Comparison of ENCODE assay signal across 7 mouse cellular contexts in genomic region chr2:27079152-27079584, GRCm38 (mm10). TPM values are rescaled to one million over a fixed set of nuclear protein-coding genes. Genes with fewer than 3 reads are reported as not detected.
DNase-seq lines count a peak whose midpoint lies in the region; ATAC-seq and TF ChIP-seq lines count a peak whose summit lies in the region.

TSS of gene Adamtsl2 (plus strand) at chr2:27079379.

- peak within 1 kb of the TSS; percentile 34 for H3K4me2 ChIP-seq in hindbrain, postnatal 0 days (ENCODE audit: low read depth, low read length)

- intact Hi-C loops in left cerebral cortex, postnatal 10 days (cut with DNase I) = no loop called here

- no peaks in the 10 kb centered on the region for H3K27me3 ChIP-seq in hindbrain, postnatal 0 days (ENCODE audit: insufficient read depth, low read length)
- H3K27me3 ChIP-seq in midbrain, embryonic 10.5 days (ENCODE audit: low read depth, poor library complexity, severe bottlenecking) = peaks cover 20% of the 10 kb centered on the region

- no peak within 1 kb of the TSS for H3K4me3 ChIP-seq in hindbrain, postnatal 0 days (ENCODE audit: low read length)
- H3K4me3 ChIP-seq in midbrain, embryonic 10.5 days = peak within 1 kb of the TSS; percentile 19

- ATAC-seq in hindbrain, postnatal 0 days = peak; percentile 83

- WGBS in hindbrain, postnatal 0 days = 7% methylated on average over 10 of the region's 10 CpGs
- 4% methylated on average over 10 of the region's 10 CpGs for WGBS in midbrain, embryonic 10.5 days

- no peaks in the 10 kb centered on the region for H3K9me3 ChIP-seq in hindbrain, postnatal 0 days (ENCODE audit: low read length)
- H3K9me3 ChIP-seq in midbrain, embryonic 10.5 days (replicated peaks) = no peaks in the 10 kb centered on the region

- 0 out of 2 replicates have a peak within 1 kb of the TSS, but pooled peaks have one; percentile 3 for H3K9ac ChIP-seq in hindbrain, postnatal 0 days (replicated peaks; ENCODE audit: low read length)

- peak; percentile 13; the same call in 1 of the 2 replicates for TF ChIP-seq CTCF in hindbrain, postnatal 0 days (IDR thresholded peaks at IDR 0.05; ENCODE audit: low read depth)

- no peaks in the 10 kb centered on the region for H3K36me3 ChIP-seq in hindbrain, postnatal 0 days (ENCODE audit: insufficient read depth, low read length)
- no peaks in the 10 kb centered on the region for H3K36me3 ChIP-seq in midbrain, embryonic 10.5 days

- H3K27ac ChIP-seq in hindbrain, postnatal 0 days = peak within 1 kb of the TSS; percentile 60; the same call in 1 of the 2 replicates
- H3K27ac ChIP-seq in midbrain, embryonic 10.5 days (replicated peaks) = peak within 1 kb of the TSS; percentile 69

- H3K4me1 ChIP-seq in hindbrain, postnatal 0 days (ENCODE audit: insufficient read depth, low read length) = peaks cover 38% of the 10 kb centered on the region
- H3K4me1 ChIP-seq in midbrain, embryonic 10.5 days = peaks cover 31% of the 10 kb centered on the region

- DNase-seq in adrenal gland, postnatal 10 days = peak; percentile 85
- DNase-seq in embryo, embryonic 11 days = peak; percentile 82
- DNase-seq in gastrocnemius, postnatal 4 days (ENCODE audit: low spot score in 2 of 2) = peak; percentile 80 to 92
- DNase-seq in hindbrain, postnatal 0 days (ENCODE audit: low spot score) = peak; percentile 91
- DNase-seq in left cerebral cortex, postnatal 10 days (ENCODE audit: extremely low spot score in 1 of 2, low spot score in 2 of 2) = peak; percentile 52 to 91
- DNase-seq in midbrain, embryonic 10.5 days (ENCODE audit: low spot score) = peak; percentile 64
- DNase-seq in skeletal muscle tissue, adult 2 months (ENCODE audit: low read depth, low spot score) = peak; percentile 62

RNA-seq across cellular contexts. Expression of gene Adamtsl2, which starts in this region (rescaled TPM):
- 10 to 100 TPM in 1 of 2 experiments, 1 to 10 TPM in 1; 8.1 to 15.9 TPM for total RNA-seq in adrenal gland, postnatal 10 days (2021)
- total RNA-seq in gastrocnemius, postnatal 4 days (2021) = 1 to 10 TPM; 2.5 to 4.6 TPM
- 8.7 and 9.9 TPM in 2 replicates for total RNA-seq in hindbrain, postnatal 0 days (2014; rRNA removed)
- polyA plus RNA-seq in hindbrain, postnatal 0 days (2015; fragmentation: Nextera tagmentation; extraction: Ambion mirVana) = 4.4 and 5.3 TPM in 2 replicates
- total RNA-seq in left cerebral cortex, postnatal 10 days (2021) = 10 to 100 TPM; 24.7 to 30.6 TPM
- polyA plus RNA-seq in midbrain, embryonic 10.5 days (2016; fragmentation: Nextera tagmentation; extraction: Ambion mirVana) = 4.8 and 6.3 TPM in 2 replicates
